Mouse (Mus musculus) spleen, adult 2 months (tissue): ENCODE measurements around the gene Nek6.

Experiments
- CTCF ChIP-seq: fragments of 200-500 bp; IDR thresholded peaks from 2 replicates; pipeline ENCODE4 v1.5.1; 2011; ENCODE audit warnings: mild to moderate bottlenecking, inconsistent platforms; ENCODE audit not compliant: insufficient read depth, insufficient read length, insufficient replicate concordance; ENCODE audit errors: extremely low read depth
- POLR2A ChIP-seq: fragments of 200-500 bp; IDR thresholded peaks from 2 replicates; pipeline ENCODE4 v1.6.1; 2011; ENCODE audit warnings: low read depth, low read length, inconsistent platforms

DNA sequence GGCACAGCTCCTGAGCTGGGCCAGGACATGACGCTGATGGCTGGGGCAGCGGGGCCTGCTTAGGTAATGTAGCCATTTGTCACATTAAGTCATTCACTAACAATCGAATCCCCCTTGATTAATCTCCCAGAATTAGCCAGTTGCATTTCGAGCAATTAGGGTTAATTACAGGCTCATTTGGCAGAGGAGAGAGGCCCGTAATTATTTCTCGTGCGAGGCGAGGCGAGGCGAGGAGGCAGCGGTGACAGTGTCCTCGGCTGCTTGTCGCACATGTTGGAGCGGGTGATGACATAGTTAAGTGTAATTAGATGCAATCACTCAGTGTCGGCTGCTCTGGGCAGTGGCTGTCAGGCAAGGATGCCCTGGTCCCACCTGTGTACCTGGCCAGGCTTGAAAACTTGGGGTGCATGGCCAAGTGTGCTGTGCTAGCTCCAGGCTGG is 40.6 kb downstream of the Nek6 start:
- TF ChIP-seq POLR2A (no peak), CTCF (no peak)
